Mouse (Mus musculus) embryonic fibroblast, embryonic 13.5 days (primary cell): ENCODE data around the gene Ctnnd1.

Source experiments
- CTCF ChIP-seq: IDR thresholded peaks from 2 replicates; pipeline ENCODE4 v1.5.1; 2011; ENCODE audit warnings: mild to moderate bottlenecking, control low read depth, low read length, moderate library complexity, borderline replicate concordance; ENCODE audit not compliant: insufficient read depth
- POLR2A ChIP-seq: IDR thresholded peaks from 2 replicates; pipeline ENCODE4 v1.6.1; 2011; ENCODE audit warnings: low read depth, mild to moderate bottlenecking, control low read depth, low read length, moderate library complexity

DNA sequence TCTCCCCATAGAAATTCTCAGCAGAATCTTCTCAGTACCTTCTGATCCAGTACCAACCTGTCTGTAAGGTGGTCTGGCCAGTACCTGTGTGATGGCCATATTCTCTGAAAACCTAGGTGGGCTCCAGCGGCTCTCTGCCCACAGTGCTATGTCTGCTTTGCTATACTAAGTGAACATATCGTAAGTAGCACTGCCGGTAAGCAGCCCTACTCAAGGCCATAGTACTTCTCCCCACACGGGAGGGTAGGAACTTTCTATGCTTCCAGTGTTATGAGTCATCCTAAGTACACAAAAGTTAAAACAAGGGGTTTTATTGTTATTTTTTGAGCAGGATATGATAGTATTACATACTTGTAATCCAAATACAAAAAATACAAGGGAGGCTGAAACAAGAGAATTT, 16.6 kb downstream of the Ctnnd1 start:
- TF ChIP-seq CTCF (no peak), POLR2A (no peak)
